Mouse (Mus musculus) heart, postnatal 36 days (tissue): ENCODE results near the gene Dlx1. TPM values are rescaled to one million over a fixed set of nuclear protein-coding genes. Genes with fewer than 3 reads are reported as not detected.

Experiments used
- DNase-seq, 2 experiments: peaks; one replicate each; pipeline ENCODE4 v3.0.0; 2021 to 2022
- intact Hi-C: fragments of 180-260 bp; cut with DNase I; formaldehyde crosslinking; loops from one replicate; pipeline ENCODE4 v1.15.1; 2025
- total RNA-seq, 2 experiments: library from RNA; stranded (reverse); gene quantifications; 2 replicates each; pipeline ENCODE4 v1.2.3; 2021

The Dlx1 gene
- under 1 TPM; 0.28 to 0.35 TPM for total RNA-seq

DNA sequence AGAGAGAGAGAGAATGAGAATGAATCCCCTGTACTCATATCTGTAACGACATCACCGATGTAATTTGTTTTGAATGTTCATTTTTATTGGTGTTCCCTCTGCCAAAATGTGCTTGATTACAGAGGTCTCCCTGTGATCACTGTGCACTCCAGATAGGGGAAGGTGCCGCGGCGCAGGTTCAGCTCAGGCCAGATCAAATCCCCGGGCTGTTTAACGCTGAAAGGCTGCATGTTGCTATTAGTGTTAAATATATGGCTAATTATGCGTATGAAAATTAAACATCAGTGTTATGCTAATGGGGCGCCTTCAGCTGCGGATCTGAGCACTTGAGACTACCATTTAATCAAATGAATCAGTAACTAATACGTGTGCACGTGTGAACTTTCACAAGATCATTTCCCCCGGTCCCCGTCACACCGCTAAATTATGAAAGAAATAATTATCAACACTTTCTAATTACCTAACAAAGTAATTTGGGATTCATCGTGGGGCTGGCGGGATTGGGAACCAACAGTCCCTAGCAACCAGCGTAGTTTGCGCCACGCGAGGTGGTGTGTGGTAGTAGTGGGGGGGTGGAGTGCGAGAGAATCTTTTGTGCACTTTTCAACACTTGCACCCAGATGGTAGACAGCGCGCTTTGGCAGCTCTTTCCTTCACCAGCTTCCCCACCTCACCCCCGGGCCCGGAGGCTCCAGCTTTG is at the start of gene Dlx1:
TSS of gene Dlx1 (plus strand) at position 100 of the 700 bp plus-strand sequence.
- peak in 1 of 2 experiments; percentile 31 for DNase-seq
- intact Hi-C loops = loop anchor here (5.0 kb wide), 1 partner anchor 76 kb away; the partner anchor contains the start of gene Metap1d

DNA sequence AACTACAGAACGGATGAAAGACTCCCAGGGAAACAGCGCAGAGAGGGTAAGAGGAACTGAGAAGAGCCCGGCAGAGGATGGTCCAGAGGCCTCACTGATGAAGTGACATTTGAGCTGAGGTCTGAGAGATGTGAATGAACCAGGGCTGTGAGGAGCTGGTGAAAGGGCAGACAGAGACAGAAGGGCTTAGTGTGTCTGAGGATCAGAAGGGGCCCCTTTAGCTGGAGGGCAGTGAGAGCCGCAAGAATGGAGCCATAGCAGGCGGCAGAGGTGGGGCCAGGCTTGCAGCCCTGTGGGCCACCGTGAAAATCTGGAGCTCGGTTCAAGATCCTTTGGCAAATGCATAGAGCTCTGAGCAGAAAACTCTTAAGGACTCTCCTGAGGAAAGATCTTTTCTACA is 48.0 kb upstream of the Dlx1 start:
- intact Hi-C loops = no loop called here

DNA sequence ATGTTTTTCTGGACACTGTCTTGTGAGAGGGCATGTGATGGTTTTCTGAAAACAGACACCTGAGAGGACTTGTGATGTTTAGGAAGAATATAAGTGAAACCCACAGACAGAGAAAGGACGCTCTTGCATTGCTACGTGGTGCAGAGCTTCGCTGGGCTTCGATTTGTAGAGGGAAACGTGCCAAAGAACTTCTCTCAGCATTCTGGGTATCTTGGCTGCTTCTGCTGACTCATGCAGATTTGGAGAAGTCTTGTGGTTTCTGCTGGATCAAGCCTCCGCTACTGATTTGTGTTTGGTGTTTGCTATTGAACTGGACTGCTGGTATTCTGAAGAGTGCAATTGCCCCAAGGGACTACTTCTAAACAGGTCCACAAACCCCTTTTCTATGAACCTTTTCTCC is 46.1 kb upstream of the Dlx1 start:
- intact Hi-C loops = no loop called here
- no peak for DNase-seq

More for the DNA sequence above, 48.0 kb upstream of the Dlx1 start:
- no peak for DNase-seq

DNA sequence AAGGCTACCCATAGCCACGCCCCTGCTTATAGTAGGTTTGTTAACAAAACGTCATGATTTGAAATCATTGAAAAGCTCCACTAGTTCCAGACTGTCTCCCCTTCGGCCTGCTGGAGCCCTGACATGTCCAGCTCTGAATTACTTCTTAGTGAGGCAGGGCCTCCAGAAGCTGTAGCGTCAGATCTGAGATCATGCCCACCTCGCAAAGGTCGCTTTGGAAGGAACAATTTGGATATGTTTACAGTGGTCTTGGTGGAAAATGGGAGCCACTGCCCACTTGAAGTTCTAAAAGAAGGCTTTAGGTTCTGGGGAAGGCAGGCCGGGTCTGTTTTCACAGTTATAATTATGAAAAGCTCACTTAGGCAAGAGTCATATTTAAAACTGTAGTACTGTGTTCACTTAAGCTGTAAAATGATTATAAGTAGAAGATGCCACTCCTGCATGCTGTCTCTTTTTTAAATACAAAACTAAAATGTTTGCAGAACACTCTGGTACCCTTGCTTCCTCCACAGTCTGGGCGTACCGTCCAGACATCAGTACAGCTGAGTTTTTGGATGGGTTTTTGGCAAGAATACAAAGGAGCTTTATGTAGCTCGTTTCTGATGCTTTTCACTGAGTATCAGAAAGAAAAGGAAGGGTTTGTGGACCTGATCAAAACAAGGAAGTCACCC is 44.7 kb upstream of the Dlx1 start:
- intact Hi-C loops = no loop called here

DNA sequence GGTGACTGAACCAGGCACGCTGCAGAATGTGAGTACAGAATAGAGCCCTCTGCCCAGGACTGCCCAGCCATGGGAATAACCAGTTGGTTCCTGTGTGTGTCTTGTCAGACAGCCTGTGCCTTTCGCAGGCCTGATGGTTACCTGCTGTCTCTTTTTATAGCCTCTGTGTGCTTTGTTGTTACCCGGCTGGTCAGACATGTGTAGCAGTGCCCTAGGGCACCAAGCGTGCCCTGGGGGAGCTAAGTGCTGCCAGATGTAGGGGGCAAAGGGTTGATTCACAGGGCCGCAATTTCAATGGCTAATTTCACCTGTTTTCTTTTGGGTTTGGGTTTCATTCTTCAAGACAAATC is 44.2 kb upstream of the Dlx1 start:
- intact Hi-C loops = no loop called here
- no peak for DNase-seq

More for the DNA sequence above, 44.7 kb upstream of the Dlx1 start:
- DNase-seq = no peak

DNA sequence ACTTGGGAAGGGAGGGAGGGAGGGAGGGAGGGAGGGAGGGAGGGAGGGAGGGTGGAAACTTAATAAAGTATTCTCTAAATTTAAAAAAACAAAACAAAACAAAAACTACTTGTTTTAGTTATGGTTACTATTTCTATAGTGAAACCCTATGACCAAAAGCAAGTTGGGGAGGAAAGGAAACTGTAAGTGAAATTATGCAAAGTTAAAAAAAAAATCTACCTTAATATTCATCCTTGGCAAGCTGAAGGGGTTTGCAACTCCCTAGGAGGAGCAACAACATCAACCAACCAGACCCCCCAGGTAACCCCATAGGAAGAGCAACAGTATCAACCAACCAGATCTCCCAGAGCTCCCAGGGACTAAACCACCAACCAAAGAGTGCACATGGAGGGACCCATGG is 36.6 kb upstream of the Dlx1 start:
- no peak for DNase-seq
- intact Hi-C loops = no loop called here

DNA sequence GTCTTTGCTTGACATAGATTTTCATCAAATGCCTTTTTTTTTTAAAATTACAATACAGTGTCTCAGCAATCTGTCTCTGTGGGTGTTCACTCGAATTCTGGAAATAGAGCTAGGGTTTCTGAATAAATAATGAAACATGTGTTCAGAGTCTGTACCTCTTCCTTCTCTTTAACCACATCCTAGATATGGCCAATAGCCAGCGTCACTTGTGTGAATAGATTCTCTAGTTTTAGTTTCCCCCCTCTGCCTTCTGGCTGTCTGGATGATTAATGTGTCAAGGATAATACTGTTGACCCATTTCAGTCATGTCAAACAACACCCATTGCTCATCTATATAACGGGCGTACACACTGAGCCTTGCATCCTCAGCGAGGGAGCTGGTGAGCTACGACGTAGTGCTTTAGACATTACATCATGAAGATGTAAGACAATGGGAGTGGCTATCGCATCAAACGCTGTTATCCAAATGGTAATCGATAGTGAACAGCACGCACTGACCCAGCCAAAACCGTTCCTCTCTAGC is 34.7 kb upstream of the Dlx1 start:
- no peak for DNase-seq
- intact Hi-C loops = no loop called here

DNA sequence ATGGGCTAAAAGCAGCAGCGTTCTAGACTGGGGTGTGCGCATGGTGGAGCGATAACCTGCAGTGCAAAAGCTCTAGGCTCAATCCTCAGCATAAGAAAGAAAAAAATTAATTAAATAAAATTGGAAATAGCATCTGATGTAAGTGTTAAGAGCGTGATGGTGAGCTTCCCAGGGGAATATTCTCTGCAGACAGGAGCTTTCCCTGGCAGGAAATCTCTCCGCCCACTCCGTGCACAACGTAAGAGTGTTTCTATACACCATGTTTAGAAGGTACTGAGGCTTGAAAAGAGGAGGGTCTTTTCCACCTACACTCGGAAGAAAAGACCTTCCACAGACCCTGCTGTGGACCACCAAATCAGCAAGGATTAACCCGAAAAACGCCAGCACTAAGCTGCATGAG is 33.4 kb upstream of the Dlx1 start:
- no peak for DNase-seq
- intact Hi-C loops = no loop called here

DNA sequence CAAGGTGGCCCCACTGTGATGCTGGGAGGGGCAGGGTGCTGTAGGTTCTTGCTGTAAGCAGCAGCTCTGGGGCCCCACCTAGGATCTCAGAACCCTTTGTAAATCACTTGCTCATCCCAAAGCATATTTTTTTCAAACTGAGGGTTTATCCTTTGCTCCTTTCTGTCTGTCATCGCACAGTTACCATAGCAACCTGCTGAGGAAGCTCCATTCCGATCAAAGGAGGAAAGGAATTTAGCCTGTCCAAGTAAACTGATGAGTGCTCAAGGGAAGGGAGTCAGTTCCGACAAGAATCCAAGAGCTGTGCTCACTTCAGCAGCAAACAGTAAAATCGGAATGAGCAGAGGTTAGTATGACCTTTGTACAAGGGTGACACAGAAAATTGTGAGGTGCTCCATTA is 32.9 kb upstream of the Dlx1 start:
- intact Hi-C loops = no loop called here
- no peak for DNase-seq

DNA sequence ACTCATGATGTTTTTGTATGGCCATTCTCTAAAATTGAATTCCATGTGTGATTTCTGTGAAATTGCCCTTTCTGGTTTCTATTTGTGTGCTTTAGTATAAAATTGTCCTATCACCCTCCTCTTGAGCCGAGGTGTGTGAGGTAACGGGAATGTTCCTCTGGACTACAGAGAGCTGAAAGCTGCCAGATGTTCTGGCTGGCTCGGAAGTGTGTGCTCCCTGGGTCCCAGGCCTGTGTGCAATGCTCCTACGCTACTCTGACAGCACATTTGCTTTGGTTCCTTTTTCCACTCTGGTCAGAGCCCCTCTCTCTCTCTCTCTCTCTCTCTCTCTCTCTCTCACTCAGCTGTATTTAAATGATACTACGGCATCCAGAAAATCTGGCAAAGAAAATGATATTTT is 30.7 kb upstream of the Dlx1 start:
- intact Hi-C loops = no loop called here
- no peak for DNase-seq

DNA sequence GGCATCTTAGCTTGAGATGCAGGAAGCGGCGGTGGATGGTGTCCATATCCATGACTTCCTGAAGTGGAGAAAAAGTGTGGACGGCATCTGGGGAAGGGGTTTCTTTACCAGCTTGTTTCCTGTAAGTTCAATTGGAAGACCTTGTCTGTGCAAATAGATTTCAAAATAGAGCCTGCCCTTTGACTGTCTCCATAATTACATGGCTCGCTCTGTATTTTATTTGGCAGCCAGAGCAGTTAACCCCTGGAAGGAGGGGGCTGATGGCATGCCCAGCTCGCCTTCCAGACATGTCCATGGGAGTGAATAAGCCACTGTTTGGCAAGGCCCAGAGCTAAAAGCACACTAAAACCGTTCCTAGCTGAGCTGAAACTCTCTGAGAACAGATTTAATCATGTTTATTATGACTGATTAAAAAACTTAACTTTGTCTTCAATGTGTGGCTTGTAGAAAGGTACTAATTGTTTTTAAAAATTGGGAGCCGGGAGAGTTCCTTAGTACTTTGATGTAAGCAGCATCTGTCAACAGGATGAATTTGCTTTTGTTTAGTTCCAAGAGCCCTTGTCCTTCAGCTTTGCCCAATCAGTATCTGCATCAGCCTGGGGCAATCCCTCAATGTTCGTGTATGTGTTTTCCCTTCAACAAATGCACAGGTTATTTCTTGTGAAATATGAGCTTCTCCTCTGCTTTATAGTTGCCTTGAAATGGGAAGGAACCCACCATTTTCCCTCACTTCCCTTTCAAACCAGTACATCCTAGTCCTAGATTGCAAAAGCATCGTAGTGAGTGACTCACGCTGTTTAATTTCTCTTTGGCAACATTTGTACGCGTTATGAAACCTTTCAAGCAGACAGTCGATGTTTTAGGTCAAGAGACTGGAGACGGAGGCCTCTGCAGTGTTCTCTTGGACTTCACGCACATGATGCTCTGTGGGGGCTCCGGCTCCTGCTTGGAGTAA is 28.4 kb upstream of the Dlx1 start:
- DNase-seq = peak in 1 of 2 experiments; percentile 8
- intact Hi-C loops = no loop called here

DNA sequence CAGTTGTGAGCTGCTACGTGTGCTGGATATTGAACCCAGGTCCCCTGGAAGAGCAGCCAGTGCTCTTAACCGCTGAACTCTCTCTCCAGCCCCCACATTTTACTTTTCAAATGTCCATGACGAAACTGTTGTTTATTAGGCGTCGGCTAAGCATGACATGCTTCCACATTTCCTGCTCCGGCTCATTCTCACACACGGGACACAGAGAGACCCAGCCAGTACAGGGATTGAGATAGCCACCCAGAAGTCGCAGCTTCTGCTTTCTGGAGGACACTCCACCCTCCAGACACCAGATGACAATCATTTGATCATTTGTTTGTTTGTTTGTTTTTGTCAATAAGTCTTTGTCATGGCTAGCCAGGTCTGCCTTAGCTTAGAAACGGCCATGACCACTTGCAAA is 23.1 kb upstream of the Dlx1 start:
- intact Hi-C loops = no loop called here
- no peak for DNase-seq

DNA sequence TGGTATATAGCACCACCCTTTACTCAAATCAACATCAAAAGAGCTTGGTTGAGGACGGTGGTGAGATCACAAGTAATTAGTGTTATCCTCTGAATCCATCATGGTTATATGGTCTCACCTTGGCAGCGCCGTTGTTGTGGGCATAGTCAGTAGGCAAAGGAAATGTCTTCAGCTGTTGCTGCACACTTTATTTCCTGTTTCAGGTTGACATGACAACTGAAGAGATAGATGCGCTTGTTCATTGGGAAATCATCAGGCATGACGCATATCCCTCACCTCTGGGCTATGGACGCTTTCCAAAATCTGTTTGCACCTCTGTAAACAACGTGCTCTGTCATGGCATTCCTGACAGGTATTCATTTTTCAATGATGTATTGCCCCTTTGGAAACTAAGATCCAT is 16.7 kb upstream of the Dlx1 start:
- DNase-seq = no peak
- intact Hi-C loops = no loop called here

DNA sequence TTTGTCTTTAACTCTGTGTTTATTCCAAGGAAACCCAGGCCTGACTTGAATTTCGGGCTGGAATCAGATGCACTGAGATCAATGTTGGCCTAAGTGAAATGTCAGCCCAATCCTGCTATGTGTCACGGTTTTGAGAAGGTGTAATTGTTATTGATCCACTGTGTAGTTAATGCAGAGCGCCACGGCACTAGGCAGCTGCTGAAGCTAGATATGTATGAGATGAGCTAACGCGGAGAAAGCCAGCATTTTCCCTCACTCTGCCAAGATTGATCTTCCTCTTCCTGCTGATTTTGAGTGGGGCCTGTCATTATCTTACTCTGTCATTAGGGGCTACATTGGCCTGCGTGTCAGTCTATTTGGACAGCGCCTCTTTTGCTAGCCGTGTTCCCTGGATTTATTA is 15.6 kb upstream of the Dlx1 start:
- DNase-seq = no peak
- intact Hi-C loops = no loop called here

DNA sequence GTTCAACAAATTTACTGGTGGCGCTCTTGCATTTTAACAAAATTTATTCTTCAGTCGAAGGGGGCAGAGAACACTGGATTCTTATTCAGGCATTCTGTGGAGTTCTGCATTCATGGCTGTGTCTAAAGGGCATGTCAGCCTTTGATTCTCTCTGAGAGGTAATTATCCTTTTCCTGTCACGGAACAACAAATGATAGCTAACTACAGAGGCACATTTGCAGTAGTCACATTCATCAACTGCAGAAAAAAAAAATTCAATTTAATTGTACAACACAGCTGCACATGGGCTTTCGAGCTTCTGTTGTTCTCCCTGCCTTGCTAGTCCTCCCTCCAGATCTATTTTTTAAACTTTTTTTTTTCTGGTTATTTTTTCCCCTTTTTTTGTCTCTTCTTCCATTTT is 10.9 kb upstream of the Dlx1 start:
- no peak for DNase-seq
- intact Hi-C loops = no loop called here

DNA sequence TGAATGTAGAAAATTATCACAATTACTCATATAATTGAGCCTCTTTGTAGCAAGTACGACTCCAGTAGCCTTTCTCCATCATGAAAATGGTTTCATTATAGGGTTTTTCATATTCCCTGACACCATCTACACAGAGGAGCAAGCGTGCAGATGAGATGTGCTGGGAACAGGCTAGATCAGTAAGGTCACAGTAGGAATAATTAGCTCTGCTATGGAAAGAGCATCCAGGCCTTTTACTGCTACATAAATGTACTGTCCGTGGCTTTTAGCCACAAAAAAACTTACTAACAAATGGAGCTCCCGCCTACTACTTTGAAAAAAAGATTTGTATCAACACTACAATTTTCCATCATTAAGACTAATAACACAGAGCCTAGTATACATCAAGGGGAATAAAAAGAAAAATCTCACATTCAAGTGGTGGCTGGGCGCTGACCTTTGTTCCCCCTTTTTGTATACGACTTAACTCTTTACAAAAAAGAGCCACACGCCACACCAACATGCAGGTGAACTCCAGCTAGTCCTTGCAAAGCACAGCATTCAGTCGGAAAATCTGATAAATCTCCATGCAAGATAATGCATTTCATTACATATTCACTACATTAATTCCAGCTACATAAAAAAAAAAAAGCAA is 10.3 kb upstream of the Dlx1 start:
- intact Hi-C loops = no loop called here
- DNase-seq = no peak

DNA sequence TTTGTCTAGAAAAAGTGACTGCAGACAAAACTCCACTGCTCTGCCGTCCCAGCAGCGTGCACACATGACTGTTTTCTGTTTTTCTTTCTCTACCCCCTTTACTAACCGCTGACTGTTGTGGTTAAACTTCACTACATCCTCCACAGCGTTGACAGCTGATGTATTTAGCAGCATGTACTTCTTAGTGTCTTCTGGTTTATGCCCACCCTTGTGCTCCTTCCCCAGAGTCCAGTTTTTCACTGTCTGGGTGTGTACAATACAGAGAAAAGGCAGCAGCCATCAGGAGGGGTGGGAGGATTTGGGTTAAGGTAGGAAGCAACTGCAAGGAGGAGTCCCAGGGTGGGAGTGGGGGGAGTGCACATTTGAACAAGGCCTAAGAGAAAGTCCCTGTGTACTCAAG is 5.0 kb upstream of the Dlx1 start:
- intact Hi-C loops = no loop called here
- no peak for DNase-seq

DNA sequence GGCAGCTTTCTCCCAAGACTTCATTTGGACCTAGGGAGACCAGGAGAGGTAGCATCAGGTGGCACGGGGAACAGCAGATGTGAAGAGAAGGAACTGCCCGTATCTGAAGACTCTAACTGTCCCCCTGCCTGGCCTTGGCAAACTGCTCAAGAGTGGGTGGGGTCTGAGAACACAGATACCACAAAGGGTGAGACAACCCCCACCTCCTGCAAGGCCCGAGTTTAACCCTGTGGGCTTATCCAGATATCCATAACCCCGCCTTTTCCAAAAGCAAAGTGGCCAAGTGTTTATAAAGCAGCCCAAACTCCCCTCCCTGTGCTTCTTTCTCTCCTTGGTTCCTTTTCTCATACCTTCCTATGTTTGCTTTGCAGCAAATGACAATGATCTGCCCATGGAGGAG is 4.5 kb upstream of the Dlx1 start:
- intact Hi-C loops = no loop called here
- no peak for DNase-seq

DNA sequence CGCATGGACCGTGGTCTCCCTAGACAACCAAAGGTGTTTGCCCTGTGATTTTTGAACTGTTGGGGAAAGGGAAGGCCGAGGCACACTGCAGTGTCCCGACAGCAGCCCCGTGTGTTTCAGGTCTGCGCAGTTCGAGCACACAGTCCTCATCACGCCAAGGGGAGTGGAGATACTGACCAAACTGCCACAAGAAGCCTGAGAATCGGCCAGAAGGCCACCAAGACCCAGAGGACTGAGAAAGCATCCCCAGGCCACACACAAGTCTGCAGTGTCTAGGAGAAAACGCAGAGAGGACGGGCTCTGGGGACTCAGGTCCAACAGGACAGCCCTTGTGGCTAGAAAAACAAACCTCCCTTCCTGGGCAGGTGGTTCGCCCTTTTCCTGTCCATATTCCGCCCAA is 3.1 kb upstream of the Dlx1 start:
- intact Hi-C loops = loop anchor here (5.0 kb wide), 1 partner anchor 72 kb away; the partner anchor contains the start of gene Metap1d
- no peak for DNase-seq

DNA sequence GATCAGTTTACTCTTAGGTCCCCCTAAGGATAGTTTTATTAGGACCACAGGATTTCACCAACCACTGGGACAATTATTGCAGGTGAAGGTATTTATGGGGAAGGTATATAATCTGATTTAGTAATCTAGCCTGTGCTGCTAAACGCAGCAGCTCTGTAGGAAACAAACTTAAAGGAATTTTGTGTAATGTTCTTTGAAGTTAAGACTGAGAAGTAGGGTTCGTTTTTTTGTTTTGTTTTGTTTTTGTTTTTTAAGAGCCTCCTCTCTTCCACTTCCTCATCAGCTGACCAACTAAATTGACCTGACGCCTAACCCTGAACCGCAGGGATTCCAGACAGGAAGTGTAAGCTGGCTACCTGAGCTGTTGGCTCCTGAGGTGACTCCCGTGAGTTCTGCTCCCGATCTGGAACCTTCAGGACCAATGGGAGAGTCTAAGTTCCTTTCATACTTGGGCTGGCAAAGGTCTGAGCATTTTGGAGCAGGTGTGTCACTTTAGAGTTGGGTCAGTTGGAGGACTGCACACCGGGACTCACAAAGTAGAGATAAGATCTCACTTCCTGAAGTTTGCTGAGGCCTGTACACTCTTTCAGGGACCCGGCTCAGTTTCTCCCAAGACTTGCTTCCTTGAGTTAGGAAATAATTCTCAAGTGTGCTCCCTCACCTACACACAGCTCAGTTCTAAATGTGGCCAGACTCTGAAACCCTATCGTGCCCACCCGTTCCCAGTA is 1.2 kb upstream of the Dlx1 start:
- intact Hi-C loops = loop anchor here (5.0 kb wide), 1 partner anchor 74 kb away; the partner anchor contains the start of gene Metap1d
- DNase-seq = peak in 1 of 2 experiments; percentile 4
